ENCODE assay signal across 26 mouse cellular contexts in genomic region chr9:40649983-40650382, GRCm38 (mm10). TPM values are rescaled to one million over a fixed set of nuclear protein-coding genes. Genes with fewer than 3 reads are reported as not detected.
DNase-seq lines count a peak whose midpoint lies in the region; ATAC-seq and TF ChIP-seq lines count a peak whose summit lies in the region.
"Had no signal": no experiment of that assay in that cellular context is flagged by ENCODE, and none has a peak within 500 bp of the region (broad histone marks: within the 10 kb centered on the region; RNA-seq: fewer than 3 reads in every experiment).

No protein-coding gene starts in this region.

- TF ChIP-seq POLR2A in CH12.LX (IDR thresholded peaks at IDR 0.05; ENCODE audit: low read depth, low read length), result no peak

- no peak for TF ChIP-seq CTCF in lung, postnatal 0 days (IDR thresholded peaks at IDR 0.05)
- TF ChIP-seq CTCF in CH12.LX (conservative IDR thresholded peaks at IDR 0.05 in 1 of 2, IDR thresholded peaks at IDR 0.05 in 1 of 2; ENCODE audit: low read depth in 2 of 2, low read length in 2 of 2), result no peak
- TF ChIP-seq CTCF in layer of hippocampus, adult 2 months (conservative IDR thresholded peaks at IDR 0.05), result no peak

- H3K4me2 ChIP-seq in lung, postnatal 0 days (replicated peaks; ENCODE audit: low read depth, low read length), result no peak overlapping the region
- H3K4me2 ChIP-seq in CH12.LX (ENCODE audit: insufficient read depth, low read depth, poor library complexity, severe bottlenecking), result peak overlapping the region; percentile 67
- H3K4me2 ChIP-seq: embryonic facial prominence, embryonic 12.5 days; forebrain, embryonic 13.5 days; forebrain, embryonic 15.5 days had no signal

- WGBS in lung, postnatal 0 days, result 55% methylated on average over 6 of the region's 6 CpGs

- H3K36me3 ChIP-seq in lung, postnatal 0 days (ENCODE audit: insufficient read depth, low read length), result no peaks in the 10 kb centered on the region
- no peaks in the 10 kb centered on the region for H3K36me3 ChIP-seq in CH12.LX (replicated peaks in 1 of 2; ENCODE audit: control insufficient read depth in 1 of 2, insufficient read depth in 1 of 2, low read length in 1 of 2)
- H3K36me3 ChIP-seq: embryonic facial prominence, embryonic 10.5 days; embryonic facial prominence, embryonic 12.5 days; forebrain, embryonic 15.5 days; G1E had no signal

- in situ Hi-C loops in CH12.LX (cut with MboI; ENCODE audit: low pct_ligation_motif_present, low pct_unique_long_range_greater_than_20kb, low sequenced_read_pairs), result no loop called here

- H3K4me3 ChIP-seq in lung, postnatal 0 days (ENCODE audit: low read depth, low read length), result no peak overlapping the region
- no peak overlapping the region for H3K4me3 ChIP-seq in CH12.LX (replicated peaks in 1 of 3; ENCODE audit: low read depth in 2 of 3, low read length in 2 of 3, poor library complexity in 1 of 3)
- H3K4me3 ChIP-seq in layer of hippocampus, adult 2 months, result no peak overlapping the region
- H3K4me3 ChIP-seq: embryonic facial prominence, embryonic 10.5 days; embryonic facial prominence, embryonic 12.5 days; forebrain, embryonic 13.5 days; forebrain, embryonic 15.5 days had no signal

- intact Hi-C loops in heart, postnatal 10 days (cut with DNase I), result loop anchor here (5.0 kb wide), 1 partner anchor 32 kb away; no protein-coding TSS in a partner anchor

- dilution Hi-C loops in CH12.LX (cut with MboI; ENCODE audit: extremely low pct_ligation_motif_present, extremely low pct_unique_long_range_greater_than_20kb, low sequenced_read_pairs), result no loop called here

- peak; percentile 87 for ATAC-seq in lung, postnatal 0 days
- ATAC-seq: activated CD4-positive, CD25-positive, alpha-beta regulatory T cell, adult 4 months; forebrain, embryonic 13.5 days; forebrain, embryonic 15.5 days; Patski had no signal

- no peak for TF ChIP-seq EP300 in lung, postnatal 0 days (IDR thresholded peaks at IDR 0.05)
- TF ChIP-seq EP300 in CH12.LX (IDR thresholded peaks at IDR 0.05; ENCODE audit: low read length), result no peak

- H3K27ac ChIP-seq in lung, postnatal 0 days (ENCODE audit: low read length), result no peak overlapping the region
- H3K27ac ChIP-seq in CH12.LX (ENCODE audit: insufficient read depth, low read depth), result no peak overlapping the region
- H3K27ac ChIP-seq in layer of hippocampus, adult 2 months, result no peak overlapping the region
- H3K27ac ChIP-seq: embryonic facial prominence, embryonic 10.5 days; embryonic facial prominence, embryonic 12.5 days; forebrain, embryonic 13.5 days; forebrain, embryonic 15.5 days had no signal

- peak; percentile 69 for DNase-seq in lung, postnatal 0 days (ENCODE audit: low spot score)
- DNase-seq in lung, postnatal 36 days, result no peak
- peak; percentile 37 for DNase-seq in CH12.LX (ENCODE audit: extremely low read depth)
- peak; percentile 30 for DNase-seq in lung, postnatal 14 days
- no peak for DNase-seq in heart, postnatal 10 days
- DNase-seq in layer of hippocampus, adult 2 months (ENCODE audit: low spot score in 2 of 2), result no peak
- DNase-seq: adrenal gland, adult 8-10 months; adrenal gland, postnatal 14 days; adrenal gland, postnatal 36 days; cerebellum, adult 11-12 months; cerebellum, adult 9-10 months; cerebellum, postnatal 10 days; cerebellum, postnatal 25 days had no signal

- H3K4me1 ChIP-seq in lung, postnatal 0 days (ENCODE audit: insufficient read depth, low read depth, low read length), result no peaks in the 10 kb centered on the region
- H3K4me1 ChIP-seq in CH12.LX (ENCODE audit: control insufficient read depth in 1 of 2, insufficient read depth in 2 of 2), result peaks cover 7 to 45% of the 10 kb centered on the region in 2 experiments; a peak in 3 of 4 replicates
- H3K4me1 ChIP-seq: embryonic facial prominence, embryonic 12.5 days; forebrain, embryonic 13.5 days; forebrain, embryonic 15.5 days had no signal

- H3K27me3 ChIP-seq in lung, postnatal 0 days (replicated peaks; ENCODE audit: insufficient read depth, low read length), result no peaks in the 10 kb centered on the region
- H3K27me3 ChIP-seq in CH12.LX (replicated peaks), result no peaks in the 10 kb centered on the region
- H3K27me3 ChIP-seq: embryonic facial prominence, embryonic 12.5 days; forebrain, embryonic 13.5 days; forebrain, embryonic 15.5 days had no signal

- H3K9ac ChIP-seq in lung, postnatal 0 days (replicated peaks; ENCODE audit: low read depth), result no peak overlapping the region
- no peak overlapping the region for H3K9ac ChIP-seq in CH12.LX (ENCODE audit: insufficient read depth, low read depth)
- H3K9ac ChIP-seq: embryonic facial prominence, embryonic 12.5 days; forebrain, embryonic 13.5 days; forebrain, embryonic 15.5 days had no signal

- TF ChIP-seq RAD21 in CH12.LX (IDR thresholded peaks at IDR 0.05; ENCODE audit: low read depth, low read length), result no peak

- H3K79me2 ChIP-seq in CH12.LX (replicated peaks; ENCODE audit: control insufficient read depth, extremely low read depth, insufficient read depth, poor library complexity, severe bottlenecking), result no peaks in the 10 kb centered on the region

- H3K9me3 ChIP-seq in lung, postnatal 0 days (ENCODE audit: low read length), result no peaks in the 10 kb centered on the region
- H3K9me3 ChIP-seq in CH12.LX (replicated peaks; ENCODE audit: low read length), result no peaks in the 10 kb centered on the region
- H3K9me3 ChIP-seq: embryonic facial prominence, embryonic 10.5 days; embryonic facial prominence, embryonic 12.5 days; forebrain, embryonic 13.5 days; forebrain, embryonic 15.5 days; G1E had no signal

TF ChIP-seq in CH12.LX, 34 proteins besides CTCF, POLR2A, EP300 and RAD21:
- TF ChIP-seq POLR2AphosphoS2 (IDR thresholded peaks at IDR 0.05; ENCODE audit: low read depth, low read length) (no peak), NRF1 (IDR thresholded peaks at IDR 0.05; ENCODE audit: low read depth, low read length) (no peak), MAX (IDR thresholded peaks at IDR 0.05; ENCODE audit: low read length) (no peak), GABPA (IDR thresholded peaks at IDR 0.05; ENCODE audit: insufficient replicate concordance, low read depth, low read length) (no peak), ZNF384 (IDR thresholded peaks at IDR 0.05; ENCODE audit: low read depth, low read length) (no peak), CHD2 (IDR thresholded peaks at IDR 0.05; ENCODE audit: low read length) (no peak), MEF2A (IDR thresholded peaks at IDR 0.05; ENCODE audit: borderline replicate concordance, low read depth, low read length) (no peak)

RNA-seq across cellular contexts. Expression of gene Gm21915, which starts 20.4 kb away (rescaled TPM):
- polyA plus RNA-seq in lung, postnatal 0 days (2015; fragmentation: Nextera tagmentation; extraction: Ambion mirVana), result not detected in 2 replicates
- total RNA-seq in CH12.LX (2012; rRNA removed) (not detected in 2 replicates), CH12.LX (2014; rRNA removed) (not detected in 2 replicates)
- not detected in 2 replicates for polyA plus RNA-seq in CH12.LX (2012; ENCODE audit: insufficient read length, low read depth)
- total RNA-seq in heart, postnatal 10 days (2021), result not detected
- not detected for total RNA-seq in layer of hippocampus, adult 2 months (2021)
- total RNA-seq: adrenal gland, adult 18-20 months; adrenal gland, adult 8-10 months; adrenal gland, postnatal 14 days; adrenal gland, postnatal 36 days had no signal
- polyA plus RNA-seq: activated CD4-positive, CD25-positive, alpha-beta regulatory T cell, adult 4 months; C2C12; cerebellum, adult 2 months; cortical plate, adult 2 months; embryonic facial prominence, embryonic 10.5 days; embryonic facial prominence, embryonic 12.5 days; embryonic facial prominence, embryonic 14.5 days; forebrain, embryonic 11.5 days; forebrain, embryonic 13.5 days; forebrain, embryonic 15.5 days; G1E; Patski had no signal

RNA-seq across cellular contexts. Expression of gene Clmp, which starts 35.8 kb away (rescaled TPM):
- polyA plus RNA-seq in lung, postnatal 0 days (2015; fragmentation: Nextera tagmentation; extraction: Ambion mirVana), result 11.9 and 12.5 TPM in 2 replicates
- total RNA-seq in CH12.LX (2012; rRNA removed) (not detected in 2 replicates), CH12.LX (2014; rRNA removed) (not detected in 2 replicates)
- not detected in 2 replicates for polyA plus RNA-seq in CH12.LX (2012; ENCODE audit: insufficient read length, low read depth)
- total RNA-seq in heart, postnatal 10 days (2021), result 1 to 10 TPM; 4.8 to 7.8 TPM
- 10 to 100 TPM; 25.3 to 33.3 TPM for total RNA-seq in layer of hippocampus, adult 2 months (2021)
- polyA plus RNA-seq: G1E had no signal

Comparison
In these comparisons a context has a peak if more than half of its experiments do, and no peak if none do; other contexts are left out.
1. DNase-seq: peak in lung, postnatal 0 days (single experiment), CH12.LX (single experiment) and lung, postnatal 14 days (single experiment); none in lung, postnatal 36 days (single experiment), heart, postnatal 10 days (0 of 2) and layer of hippocampus, adult 2 months (0 of 2).
2. RNA of gene Clmp, which starts 35.8 kb away (total RNA-seq): 25.3 to 33.3 TPM in layer of hippocampus, adult 2 months and 4.8 to 7.8 TPM in heart, postnatal 10 days; not detected in CH12.LX; every median in the first group is over 4 times any median in the second.